ENCODE assay signal across 21 mouse cellular contexts in the genomic region with DNA sequence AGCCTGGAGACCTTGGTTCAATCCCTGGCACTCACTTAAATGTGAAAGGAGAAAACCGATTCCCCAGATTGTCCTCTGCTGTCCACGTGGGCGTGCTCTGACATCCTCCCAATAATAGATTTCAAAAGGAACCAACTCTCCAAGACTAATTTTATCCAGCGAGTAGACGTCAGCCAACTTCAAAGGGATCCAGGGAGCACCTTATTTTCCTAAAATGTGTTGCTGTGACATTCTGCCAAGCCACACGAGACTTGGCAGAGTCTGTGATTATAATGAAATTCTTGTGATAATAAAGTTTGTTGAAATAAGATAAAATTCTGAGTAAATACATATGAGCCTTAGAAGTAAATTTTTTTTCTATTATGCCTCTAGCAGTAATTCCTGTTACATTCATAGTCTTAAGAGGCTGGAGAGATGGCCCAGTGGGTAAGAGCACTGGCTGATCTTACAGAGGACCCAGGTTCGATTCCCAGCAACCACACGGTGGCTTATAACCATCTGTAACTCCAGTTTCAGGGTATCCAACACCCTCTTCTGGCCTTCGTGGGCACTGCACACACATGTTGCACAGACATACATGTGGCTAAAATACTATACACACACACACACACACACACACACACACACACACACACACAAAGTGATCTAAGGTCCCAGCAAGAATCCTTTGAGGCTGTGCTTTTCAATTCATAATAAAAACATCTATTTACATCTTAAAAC. TPM values are rescaled to one million over a fixed set of nuclear protein-coding genes. Genes with fewer than 3 reads are reported as not detected.
DNase-seq lines count a peak whose midpoint lies in the region; ATAC-seq and TF ChIP-seq lines count a peak whose summit lies in the region.
"Had no signal": no experiment of that assay in that cellular context is flagged by ENCODE, and none has a peak within 500 bp of the region (broad histone marks: within the 10 kb centered on the region; RNA-seq: fewer than 3 reads in every experiment).

No protein-coding gene starts in this region.

- peak; percentile 66 for DNase-seq in forebrain, postnatal 0 days
- peak; percentile 7 to 13 for DNase-seq in right cerebral cortex, adult 2 months (ENCODE audit: low spot score in 2 of 2)
- no peak for DNase-seq in right cerebral cortex, postnatal 36 days (ENCODE audit: low spot score in 2 of 2)
- DNase-seq in R1 (ENCODE audit: low read depth, low spot score) = peak; percentile 56
- peak; percentile 6 for DNase-seq in brain, embryonic 18.5 days (ENCODE audit: low read depth, low spot score)
- DNase-seq in cerebellum, adult 9-10 months = no peak
- DNase-seq: adrenal gland, postnatal 10 days; adrenal gland, postnatal 36 days; cerebellum, adult 11-12 months; cerebellum, adult 8-10 months; cerebellum, postnatal 14 days; gastrocnemius, postnatal 36 days; heart, adult 2 months had no signal

- no peak overlapping the region for H3K4me3 ChIP-seq in forebrain, postnatal 0 days (ENCODE audit: low read depth, low read length)
- no peak overlapping the region for H3K4me3 ChIP-seq in forebrain, embryonic 13.5 days
- no peak overlapping the region for H3K4me3 ChIP-seq in hindbrain, embryonic 12.5 days
- H3K4me3 ChIP-seq: forebrain, embryonic 10.5 days; heart, adult 2 months; hindbrain, embryonic 13.5 days; intestine, embryonic 15.5 days had no signal

- H3K9ac ChIP-seq in forebrain, postnatal 0 days = no peak overlapping the region
- no peak overlapping the region for H3K9ac ChIP-seq in forebrain, embryonic 13.5 days
- no peak overlapping the region for H3K9ac ChIP-seq in hindbrain, embryonic 12.5 days
- H3K9ac ChIP-seq: hindbrain, embryonic 13.5 days; intestine, embryonic 15.5 days had no signal

- H3K27me3 ChIP-seq in forebrain, postnatal 0 days (ENCODE audit: insufficient read depth, low read length) = no peaks in the 10 kb centered on the region
- H3K27me3 ChIP-seq in forebrain, embryonic 13.5 days = no peaks in the 10 kb centered on the region
- H3K27me3 ChIP-seq in hindbrain, embryonic 12.5 days = no peaks in the 10 kb centered on the region
- H3K27me3 ChIP-seq: hindbrain, embryonic 13.5 days; intestine, embryonic 15.5 days had no signal

- ATAC-seq in forebrain, postnatal 0 days = no peak
- ATAC-seq in forebrain, embryonic 13.5 days = no peak
- ATAC-seq in hindbrain, embryonic 12.5 days (ENCODE audit: low FRiP score) = no peak
- ATAC-seq: forebrain, embryonic 14.5 days; hindbrain, embryonic 16.5 days; intestine, embryonic 15.5 days had no signal

- H3K27ac ChIP-seq in forebrain, postnatal 0 days (ENCODE audit: low read depth, low read length) = no peak overlapping the region
- no peak overlapping the region for H3K27ac ChIP-seq in forebrain, embryonic 13.5 days
- H3K27ac ChIP-seq in hindbrain, embryonic 12.5 days = no peak overlapping the region
- H3K27ac ChIP-seq: forebrain, embryonic 10.5 days; heart, adult 2 months; hindbrain, embryonic 13.5 days; intestine, embryonic 15.5 days had no signal

- WGBS in forebrain, postnatal 0 days = 71% methylated on average over 9 of the region's 9 CpGs
- 91% methylated on average over 9 of the region's 9 CpGs for WGBS in forebrain, embryonic 13.5 days
- 92% methylated on average over 9 of the region's 9 CpGs for WGBS in hindbrain, embryonic 12.5 days

- H3K36me3 ChIP-seq in forebrain, postnatal 0 days (ENCODE audit: insufficient read depth) = no peaks in the 10 kb centered on the region
- H3K36me3 ChIP-seq in forebrain, embryonic 13.5 days (ENCODE audit: poor library complexity, severe bottlenecking) = no peaks in the 10 kb centered on the region
- H3K36me3 ChIP-seq in hindbrain, embryonic 12.5 days = no peaks in the 10 kb centered on the region
- H3K36me3 ChIP-seq: forebrain, embryonic 10.5 days; hindbrain, embryonic 13.5 days; intestine, embryonic 15.5 days had no signal

- H3K9me3 ChIP-seq in forebrain, postnatal 0 days (ENCODE audit: low read length) = no peaks in the 10 kb centered on the region
- H3K9me3 ChIP-seq in forebrain, embryonic 13.5 days (replicated peaks) = peaks cover 3% of the 10 kb centered on the region; the same call in 1 of the 2 replicates
- H3K9me3 ChIP-seq in hindbrain, embryonic 12.5 days (replicated peaks) = no peaks in the 10 kb centered on the region
- H3K9me3 ChIP-seq: hindbrain, embryonic 13.5 days; intestine, embryonic 15.5 days had no signal

- no peaks in the 10 kb centered on the region for H3K4me1 ChIP-seq in forebrain, postnatal 0 days (ENCODE audit: insufficient read depth)
- H3K4me1 ChIP-seq in forebrain, embryonic 13.5 days = peaks cover 13% of the 10 kb centered on the region
- peaks cover 9% of the 10 kb centered on the region; the same call in 1 of the 2 replicates for H3K4me1 ChIP-seq in hindbrain, embryonic 12.5 days
- H3K4me1 ChIP-seq: intestine, embryonic 15.5 days had no signal

- peak; percentile 15; the same call in 1 of the 2 replicates for TF ChIP-seq CTCF in forebrain, postnatal 0 days (IDR thresholded peaks at IDR 0.05; ENCODE audit: low read depth)

- no peak overlapping the region for H3K4me2 ChIP-seq in forebrain, postnatal 0 days (ENCODE audit: low read depth)
- no peak overlapping the region for H3K4me2 ChIP-seq in forebrain, embryonic 13.5 days
- H3K4me2 ChIP-seq in hindbrain, embryonic 12.5 days (replicated peaks) = no peak overlapping the region
- H3K4me2 ChIP-seq: heart, embryonic 11.5 days; hindbrain, embryonic 13.5 days; intestine, embryonic 15.5 days had no signal

RNA-seq across cellular contexts. Expression of a gene that starts 48.5 kb away (rescaled TPM):
- total RNA-seq in forebrain, postnatal 0 days (2014; rRNA removed) = 150 and 172 TPM in 2 replicates
- 186 and 194 TPM in 2 replicates for polyA plus RNA-seq in forebrain, postnatal 0 days (2015; fragmentation: Nextera tagmentation; extraction: Ambion mirVana)
- 191 and 194 TPM in 2 replicates for polyA plus RNA-seq in forebrain, embryonic 13.5 days (2015; fragmentation: Nextera tagmentation; extraction: Ambion mirVana)
- polyA plus RNA-seq in hindbrain, embryonic 12.5 days (2016; fragmentation: Nextera tagmentation; extraction: Ambion mirVana) = 186 and 189 TPM in 2 replicates

RNA-seq across cellular contexts. Expression of a gene that starts 51.0 kb away (rescaled TPM):
- total RNA-seq in forebrain, postnatal 0 days (2014; rRNA removed) = 1.5 and 5.0 TPM in 2 replicates
- 0.80 and 2.1 TPM in 2 replicates for polyA plus RNA-seq in forebrain, postnatal 0 days (2015; fragmentation: Nextera tagmentation; extraction: Ambion mirVana)
- 0.84 and 0.85 TPM in 2 replicates for polyA plus RNA-seq in forebrain, embryonic 13.5 days (2015; fragmentation: Nextera tagmentation; extraction: Ambion mirVana)
- polyA plus RNA-seq in hindbrain, embryonic 12.5 days (2016; fragmentation: Nextera tagmentation; extraction: Ambion mirVana) = 0.64 and 0.97 TPM in 2 replicates

Comparison
In these comparisons a context has a peak if more than half of its experiments do, and no peak if none do; other contexts are left out.
1. DNase-seq: peak in forebrain, postnatal 0 days (single experiment), right cerebral cortex, adult 2 months (2 of 2), R1 (single experiment) and brain, embryonic 18.5 days (single experiment); none in right cerebral cortex, postnatal 36 days (0 of 2) and cerebellum, adult 9-10 months (single experiment).